Mouse (Mus musculus): ENCODE results near the gene Gna15. TPM values are rescaled to one million over a fixed set of nuclear protein-coding genes. Genes with fewer than 3 reads are reported as not detected.

The Gna15 gene
- polyA plus RNA-seq, 1 experiment: 14.8 TPM

- Histone ChIP-seq H3K27me3 (ENCODE audit: control insufficient read depth, insufficient read depth, low read length) (peaks cover 23% of the 10 kb centered on the region), H3K4me1 (ENCODE audit: control insufficient read depth, insufficient read depth, insufficient read length) (peaks cover 13% of the 10 kb centered on the region), H3K4me3 (ENCODE audit: extremely low read depth, insufficient read depth, insufficient read length) (no peak overlapping the region), H3K27ac (ENCODE audit: insufficient read depth, low read length) (no peak overlapping the region), H3K36me3 (ENCODE audit: control insufficient read depth, insufficient read depth, low read length) (no peaks in the 10 kb centered on the region)
- TF ChIP-seq CTCF (IDR thresholded peaks at IDR 0.05; ENCODE audit: extremely low read depth, insufficient read depth, insufficient read length, insufficient replicate concordance): no peak
- no peak for TF ChIP-seq POLR2A (IDR thresholded peaks at IDR 0.05; ENCODE audit: low read depth, low read length)
- 6% methylated on average over 33 of the region's 33 CpGs for WGBS
- peak in 1 of 2 experiments; percentile 17 for DNase-seq (ENCODE audit: low read depth in 1 of 2, low spot score in 2 of 2)
Measured at GRCm38 (mm10) chr10:81464405-81465264, 59.4 kb downstream of the Gna15 start.

- 49% methylated on average over 4 of the region's 4 CpGs for WGBS
- TF ChIP-seq POLR2A (IDR thresholded peaks at IDR 0.05; ENCODE audit: low read depth, low read length) (no peak), CTCF (IDR thresholded peaks at IDR 0.05; ENCODE audit: extremely low read depth, insufficient read depth, insufficient read length, insufficient replicate concordance) (no peak)
- DNase-seq (ENCODE audit: low read depth in 1 of 2, low spot score in 2 of 2): peak in 1 of 2 experiments; percentile 1
- no peak overlapping the region for H3K4me3 ChIP-seq (ENCODE audit: extremely low read depth, insufficient read depth, insufficient read length)
- no peak overlapping the region for H3K27ac ChIP-seq (ENCODE audit: insufficient read depth, low read length)
- H3K36me3 ChIP-seq (ENCODE audit: control insufficient read depth, insufficient read depth, low read length): no peaks in the 10 kb centered on the region
- H3K27me3 ChIP-seq (ENCODE audit: control insufficient read depth, insufficient read depth, low read length): peaks cover 23% of the 10 kb centered on the region
- H3K4me1 ChIP-seq (ENCODE audit: control insufficient read depth, insufficient read depth, insufficient read length): peaks cover 13% of the 10 kb centered on the region
Measured at GRCm38 (mm10) chr10:81463531-81463930, 60.5 kb downstream of the Gna15 start.

DNA sequence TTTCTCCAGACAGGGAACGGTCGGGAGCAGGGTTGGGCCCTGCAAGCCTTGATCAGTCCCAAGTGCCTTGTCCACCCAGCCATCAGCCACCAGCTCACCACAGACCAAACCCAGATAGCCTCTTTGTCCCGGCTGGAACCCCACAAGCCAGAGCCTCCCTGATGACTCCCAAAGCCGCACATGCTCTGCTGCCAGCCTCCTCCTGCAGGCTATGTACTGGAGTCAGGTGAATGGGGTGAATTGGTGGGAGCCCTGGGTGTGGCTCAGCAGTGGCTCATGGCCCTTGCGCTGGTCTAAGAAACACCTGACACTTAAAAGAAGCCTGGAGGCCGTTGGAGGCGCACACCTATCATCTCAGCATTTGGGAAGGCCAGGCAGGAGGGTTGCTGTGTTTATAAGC is 61.1 kb downstream of the Gna15 start:
- no peak overlapping the region for H3K27ac ChIP-seq (ENCODE audit: insufficient read depth, low read length)
- H3K4me1 ChIP-seq (ENCODE audit: control insufficient read depth, insufficient read depth, insufficient read length): peaks cover 13% of the 10 kb centered on the region
- H3K4me3 ChIP-seq (ENCODE audit: extremely low read depth, insufficient read depth, insufficient read length): no peak overlapping the region
- 87% methylated on average over 7 of the region's 7 CpGs for WGBS
- peak in 1 of 2 experiments; percentile 1 for DNase-seq (ENCODE audit: low read depth in 1 of 2, low spot score in 2 of 2)
- no peaks in the 10 kb centered on the region for H3K36me3 ChIP-seq (ENCODE audit: control insufficient read depth, insufficient read depth, low read length)
- TF ChIP-seq CTCF (IDR thresholded peaks at IDR 0.05; ENCODE audit: extremely low read depth, insufficient read depth, insufficient read length, insufficient replicate concordance): no peak
- no peak for TF ChIP-seq POLR2A (IDR thresholded peaks at IDR 0.05; ENCODE audit: low read depth, low read length)
- H3K27me3 ChIP-seq (ENCODE audit: control insufficient read depth, insufficient read depth, low read length): peaks cover 25% of the 10 kb centered on the region

DNA sequence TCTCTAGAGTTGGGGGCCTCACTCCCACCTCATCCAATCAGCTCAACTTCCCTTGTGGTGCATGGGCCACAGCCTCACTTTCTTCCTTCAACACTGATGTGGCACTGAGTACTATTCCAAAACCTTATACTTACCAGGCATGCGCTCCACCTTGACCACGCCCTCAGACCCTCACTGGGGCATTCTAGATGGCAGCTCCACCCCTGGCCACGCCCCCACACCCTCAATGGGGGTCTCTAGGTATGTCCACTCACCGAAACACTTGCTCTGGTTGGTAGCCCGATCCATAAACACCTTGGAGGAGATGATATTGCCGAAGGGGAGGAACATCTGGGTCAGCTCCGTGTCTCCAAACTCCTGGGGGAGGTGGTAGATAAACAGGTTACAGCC is 61.6 kb downstream of the Gna15 start:
- DNase-seq (ENCODE audit: low read depth in 1 of 2, low spot score in 2 of 2): peak in 1 of 2 experiments; percentile 2
- H3K27me3 ChIP-seq (ENCODE audit: control insufficient read depth, insufficient read depth, low read length): peaks cover 25% of the 10 kb centered on the region
- H3K4me3 ChIP-seq (ENCODE audit: extremely low read depth, insufficient read depth, insufficient read length): no peak overlapping the region
- WGBS: 51% methylated on average over 7 of the region's 7 CpGs
- H3K27ac ChIP-seq (ENCODE audit: insufficient read depth, low read length): no peak overlapping the region
- peaks cover 13% of the 10 kb centered on the region for H3K4me1 ChIP-seq (ENCODE audit: control insufficient read depth, insufficient read depth, insufficient read length)
- no peak for TF ChIP-seq POLR2A (IDR thresholded peaks at IDR 0.05; ENCODE audit: low read depth, low read length)
- no peak for TF ChIP-seq CTCF (IDR thresholded peaks at IDR 0.05; ENCODE audit: extremely low read depth, insufficient read depth, insufficient read length, insufficient replicate concordance)
- no peaks in the 10 kb centered on the region for H3K36me3 ChIP-seq (ENCODE audit: control insufficient read depth, insufficient read depth, low read length)

GRCm38 (mm10) chr10:81461673-81462414 is 62.2 kb downstream of the Gna15 start:
- H3K27ac ChIP-seq (ENCODE audit: insufficient read depth, low read length): no peak overlapping the region
- H3K4me3 ChIP-seq (ENCODE audit: extremely low read depth, insufficient read depth, insufficient read length): no peak overlapping the region
- H3K27me3 ChIP-seq (ENCODE audit: control insufficient read depth, insufficient read depth, low read length): peaks cover 25% of the 10 kb centered on the region
- H3K4me1 ChIP-seq (ENCODE audit: control insufficient read depth, insufficient read depth, insufficient read length): peaks cover 13% of the 10 kb centered on the region
- 9% methylated on average over 16 of the region's 16 CpGs for WGBS
- H3K36me3 ChIP-seq (ENCODE audit: control insufficient read depth, insufficient read depth, low read length): no peaks in the 10 kb centered on the region
- peak in 1 of 2 experiments; percentile 2 for DNase-seq (ENCODE audit: low read depth in 1 of 2, low spot score in 2 of 2)
- TF ChIP-seq CTCF (IDR thresholded peaks at IDR 0.05; ENCODE audit: extremely low read depth, insufficient read depth, insufficient read length, insufficient replicate concordance) (no peak), POLR2A (IDR thresholded peaks at IDR 0.05; ENCODE audit: low read depth, low read length) (no peak)

DNA sequence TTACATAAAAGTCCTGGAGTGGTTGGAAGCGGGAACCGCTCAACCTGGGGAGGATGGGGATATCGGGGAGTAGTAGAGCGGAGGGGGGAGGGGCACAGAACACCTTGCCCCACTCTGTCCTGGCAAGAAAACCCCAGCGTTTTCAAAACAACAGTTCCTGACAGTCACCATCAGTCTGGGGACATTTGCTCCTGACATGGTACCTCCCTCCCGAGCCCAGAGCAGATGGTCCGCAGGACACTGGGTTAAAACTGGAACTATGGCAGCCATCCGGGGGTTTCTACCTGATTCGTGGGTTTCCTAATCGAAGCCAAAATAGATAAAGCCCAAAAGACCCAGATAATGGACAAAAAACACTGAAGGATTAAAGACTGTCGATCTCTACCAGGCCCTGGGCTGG is 63.1 kb downstream of the Gna15 start:
- DNase-seq (ENCODE audit: low read depth in 1 of 2, low spot score in 2 of 2): no peak
- Histone ChIP-seq H3K27ac (ENCODE audit: insufficient read depth, low read length) (no peak overlapping the region), H3K4me1 (ENCODE audit: control insufficient read depth, insufficient read depth, insufficient read length) (peaks cover 13% of the 10 kb centered on the region), H3K4me3 (ENCODE audit: extremely low read depth, insufficient read depth, insufficient read length) (no peak overlapping the region), H3K27me3 (ENCODE audit: control insufficient read depth, insufficient read depth, low read length) (peaks cover 28% of the 10 kb centered on the region), H3K36me3 (ENCODE audit: control insufficient read depth, insufficient read depth, low read length) (no peaks in the 10 kb centered on the region)
- TF ChIP-seq CTCF (IDR thresholded peaks at IDR 0.05; ENCODE audit: extremely low read depth, insufficient read depth, insufficient read length, insufficient replicate concordance) (no peak), POLR2A (IDR thresholded peaks at IDR 0.05; ENCODE audit: low read depth, low read length) (no peak)
- WGBS: 38% methylated on average over 11 of the region's 11 CpGs

Data from spleen, adult 2 months (tissue).